Mouse (Mus musculus) thymus, postnatal 0 days (tissue): ENCODE measurements around the gene Iscu. TPM values are rescaled to one million over a fixed set of nuclear protein-coding genes. Genes with fewer than 3 reads are reported as not detected.

Experiments
- DNase-seq: peaks from one replicate; pipeline ENCODE4 v3.0.0-alpha.2; 2015; ENCODE audit warnings: low spot score
- polyA plus RNA-seq: library from polyadenylated mRNA; unstranded; fragments of >200 nt; fragmentation: Nextera tagmentation; extraction: Ambion mirVana; gene quantifications from 2 replicates; pipeline ENCODE4 v1.2.1, GENCODE M21; 2015

Iscu gene
- polyA plus RNA-seq, 1 experiment from 2014 or later: 152 TPM

GRCm38 (mm10) chr5:113814111-113815040 is 41.8 kb downstream of the Iscu start:
- DNase-seq: no peak

- DNase-seq: no peak
Observed at GRCm38 (mm10) chr5:113815041-113815389, 42.5 kb downstream of the Iscu start.

- DNase-seq: peak; percentile 85
Observed at GRCm38 (mm10) chr5:113815638-113816152, 43.1 kb downstream of the Iscu start.

DNA sequence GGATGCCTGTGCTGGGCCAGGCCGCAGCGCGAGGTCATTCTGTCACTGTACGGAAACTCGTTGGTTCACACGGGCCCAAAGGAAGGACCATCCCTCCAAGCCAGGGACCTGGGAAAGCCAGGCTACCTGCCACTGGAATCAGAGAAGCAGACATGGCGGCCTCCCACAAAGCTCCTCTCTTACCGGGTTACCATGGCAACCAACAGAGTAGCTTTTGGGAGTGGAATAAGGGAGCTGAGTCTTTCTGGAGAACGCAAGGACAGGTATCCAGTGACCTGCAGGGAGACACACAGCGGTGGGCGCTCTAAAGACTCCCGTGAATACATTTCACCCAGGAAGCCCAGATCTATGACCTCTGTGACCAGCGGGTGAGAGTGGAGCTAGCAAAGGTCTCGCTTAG is 46.0 kb downstream of the Iscu start:
- no peak for DNase-seq

DNA sequence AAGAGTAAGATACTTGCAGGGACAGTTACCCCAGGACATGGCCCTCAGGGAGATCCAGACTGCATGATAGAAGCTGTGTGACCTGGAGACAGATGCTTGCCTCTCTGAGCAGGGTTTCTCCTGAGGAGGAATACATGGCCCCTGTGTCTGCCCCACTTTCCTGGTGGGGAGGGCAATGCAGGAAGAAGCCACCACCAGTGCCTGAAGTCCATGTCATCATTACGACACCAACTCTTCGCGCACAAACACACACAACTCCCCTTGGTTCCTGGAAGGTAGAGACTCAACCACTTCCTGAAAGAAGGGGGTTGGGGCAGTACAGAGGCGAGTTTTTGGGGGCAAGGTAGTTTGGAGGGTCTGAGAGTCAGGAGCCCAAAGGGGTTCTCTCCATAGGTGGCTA is 51.7 kb downstream of the Iscu start:
- DNase-seq: peak; percentile 56

GRCm38 (mm10) chr5:113825558-113825957 is 53.0 kb downstream of the Iscu start:
- peak; percentile 76 for DNase-seq

GRCm38 (mm10) chr5:113826619-113827018 is 54.1 kb downstream of the Iscu start:
- no peak for DNase-seq

Other genes with a start within 250 kb of the Iscu start
- gene Cmklr1, start 122.3 kb upstream of the Iscu start, polyA plus RNA-seq: 2.9 and 3.8 TPM in 2 replicates
- gene 1700069L16Rik, start 48.0 kb upstream of the Iscu start, polyA plus RNA-seq: not detected in 2 replicates
- gene Ficd, start 36.9 kb upstream of the Iscu start, polyA plus RNA-seq: 6.0 and 6.3 TPM in 2 replicates
- 29.4 and 34.4 TPM in 2 replicates for gene Sart3, start 238 bp upstream of the Iscu start, polyA plus RNA-seq
- 6.1 and 7.0 TPM in 2 replicates for gene Tmem119, start 27.8 kb downstream of the Iscu start, polyA plus RNA-seq
- gene Selplg, start 59.9 kb downstream of the Iscu start, polyA plus RNA-seq: 205 and 252 TPM in 2 replicates
- gene Coro1c, start 136.0 kb downstream of the Iscu start, polyA plus RNA-seq: 71.3 and 75.3 TPM in 2 replicates
- gene Ssh1, start 221.1 kb downstream of the Iscu start, polyA plus RNA-seq: 4.2 and 4.4 TPM in 2 replicates
- gene Dao, start 231.0 kb downstream of the Iscu start, polyA plus RNA-seq: 0.08 and 0.16 TPM in 2 replicates